Mouse (Mus musculus) heart, embryonic 15.5 days (tissue): ENCODE results near the gene Atp1b3. TPM values are rescaled to one million over a fixed set of nuclear protein-coding genes. Genes with fewer than 3 reads are reported as not detected.
"Not testable (repeated sequence)": the region's sequence is repeated elsewhere in the genome, so short reads cannot be mapped to it uniquely, and the experiment has no call there.

ENCODE experiments used
- ATAC-seq: fragments of 200-750 bp; cut with Nextera tagmentation; replicated peaks from 2 replicates; pipeline ENCODE4 v1.8.0; 2017; ENCODE audit warnings: low read depth, moderate TSS enrichment; ENCODE audit not compliant: insufficient number of reproducible peaks, insufficient read depth, low FRiP score
- H3K27ac ChIP-seq: fragments of 300-500 bp; sonication (generic); 2 replicates; pipeline ENCODE4 v1.5.1; 2015; ENCODE audit warnings: mild to moderate bottlenecking, inconsistent platforms
- H3K27me3 ChIP-seq: fragments of 300-500 bp; sonication (generic); 2 replicates; pipeline ENCODE4 v1.6.1; 2015; ENCODE audit warnings: inconsistent platforms
- H3K36me3 ChIP-seq: fragments of 300-500 bp; sonication (generic); 2 replicates; pipeline ENCODE4 v1.6.1; 2015; ENCODE audit warnings: mild to moderate bottlenecking, inconsistent platforms
- H3K4me1 ChIP-seq: fragments of 300-500 bp; sonication (generic); replicated peaks from 2 replicates; pipeline ENCODE4 v1.6.1; 2015; ENCODE audit warnings: inconsistent platforms
- H3K4me2 ChIP-seq: fragments of 300-500 bp; sonication (generic); 2 replicates; pipeline ENCODE4 v1.6.1; 2015; ENCODE audit warnings: inconsistent platforms, mild to moderate bottlenecking, moderate library complexity
- H3K4me3 ChIP-seq: fragments of 300-500 bp; sonication (generic); 2 replicates; pipeline ENCODE4 v1.5.1; 2015; ENCODE audit warnings: mild to moderate bottlenecking, inconsistent platforms
- H3K9ac ChIP-seq: fragments of 300-500 bp; sonication (generic); 2 replicates; pipeline ENCODE4 v1.6.1; 2015; ENCODE audit warnings: mild to moderate bottlenecking, inconsistent platforms
- H3K9me3 ChIP-seq: fragments of 300-500 bp; sonication (generic); replicated peaks from 2 replicates; pipeline ENCODE4 v1.6.1; 2016; ENCODE audit warnings: inconsistent platforms
- WGBS: fragments of 180-500 bp; shearing (Covaris S2); methylation state at CpG from one replicate; pipeline ENCODE4 v1.1.7; 2015; ENCODE audit warnings: mixed read lengths; 5-methylcytosine and 5-hydroxymethylcytosine counted together
- polyA plus RNA-seq: library from polyadenylated mRNA; unstranded; fragments of >200 nt; fragmentation: Nextera tagmentation; extraction: Ambion mirVana; gene quantifications from 2 replicates; pipeline ENCODE4 v1.2.1, GENCODE M21; 2015

Gene Atp1b3
- 120 and 130 TPM in 2 replicates for polyA plus RNA-seq

GRCm38 (mm10) chr9:96364141-96364838, at the start of gene Atp1b3:
Gene Atp1b3 (minus strand): TSS chr9:96364442.
- no peaks in the 10 kb centered on the region for H3K36me3 ChIP-seq
- 0% methylated on average over 72 of the region's 81 CpGs for WGBS
- no peaks in the 10 kb centered on the region for H3K9me3 ChIP-seq

GRCm38 (mm10) chr9:96412821-96413405, 48.7 kb upstream of the Atp1b3 start:
- H3K4me3 ChIP-seq, result no peak overlapping the region
- H3K9ac ChIP-seq, result no peak overlapping the region
- 50% methylated on average over 9 of the region's 9 CpGs for WGBS
- H3K9me3 ChIP-seq, result no peaks in the 10 kb centered on the region
- peaks cover 12% of the 10 kb centered on the region for H3K4me1 ChIP-seq
- H3K27ac ChIP-seq, result peak overlapping the region; percentile 26
- no peak overlapping the region for H3K4me2 ChIP-seq
- no peaks in the 10 kb centered on the region for H3K36me3 ChIP-seq
- H3K27me3 ChIP-seq, result no peaks in the 10 kb centered on the region
- ATAC-seq, result no peak

More at GRCm38 (mm10) chr9:96364141-96364838, at the start of gene Atp1b3:
- peak within 1 kb of the TSS; percentile 74 for H3K9ac ChIP-seq
- H3K4me3 ChIP-seq, result peak within 1 kb of the TSS; percentile 71
- peaks cover 17% of the 10 kb centered on the region for H3K4me1 ChIP-seq
- ATAC-seq, result peak; percentile 97
- H3K27me3 ChIP-seq, result no peaks in the 10 kb centered on the region
- H3K4me2 ChIP-seq, result peak within 1 kb of the TSS; percentile 80
- H3K27ac ChIP-seq, result peak within 1 kb of the TSS; percentile 96

GRCm38 (mm10) chr9:96404312-96404711, 40.1 kb upstream of the Atp1b3 start:
- WGBS, result 90% methylated on average over 3 of the region's 3 CpGs
- Histone ChIP-seq H3K4me2 (no peak overlapping the region), H3K9ac (no peak overlapping the region), H3K4me1 (no peaks in the 10 kb centered on the region), H3K9me3 (no peaks in the 10 kb centered on the region), H3K27ac (no peak overlapping the region), H3K27me3 (no peaks in the 10 kb centered on the region), H3K4me3 (no peak overlapping the region), H3K36me3 (no peaks in the 10 kb centered on the region)
- no peak for ATAC-seq

GRCm38 (mm10) chr9:96399916-96400315, 35.7 kb upstream of the Atp1b3 start:
- 89% methylated on average over 3 of the region's 3 CpGs for WGBS
- not testable (repeated sequence) for H3K27me3 ChIP-seq, H3K9ac ChIP-seq, H3K36me3 ChIP-seq, H3K9me3 ChIP-seq, H3K4me3 ChIP-seq, H3K4me1 ChIP-seq, ATAC-seq, H3K4me2 ChIP-seq
- H3K27ac ChIP-seq, result peak overlapping the region; percentile 59; the same call in 1 of the 2 replicates

GRCm38 (mm10) chr9:96399425-96399878, 35.2 kb upstream of the Atp1b3 start:
- no peak for ATAC-seq
- peak overlapping the region; percentile 59 for H3K27ac ChIP-seq
- no peaks in the 10 kb centered on the region for H3K9me3 ChIP-seq
- no peak overlapping the region for H3K4me2 ChIP-seq
- H3K4me1 ChIP-seq, result peaks cover 8% of the 10 kb centered on the region
- no peaks in the 10 kb centered on the region for H3K36me3 ChIP-seq
- no peak overlapping the region for H3K9ac ChIP-seq
- H3K4me3 ChIP-seq, result no peak overlapping the region
- 56% methylated on average over 6 of the region's 6 CpGs for WGBS
- H3K27me3 ChIP-seq, result no peaks in the 10 kb centered on the region

GRCm38 (mm10) chr9:96398614-96399013, 34.4 kb upstream of the Atp1b3 start:
- Histone ChIP-seq H3K9ac (no peak overlapping the region), H3K9me3 (no peaks in the 10 kb centered on the region), H3K4me1 (peaks cover 9% of the 10 kb centered on the region), H3K27ac (peak overlapping the region; percentile 59), H3K4me3 (no peak overlapping the region), H3K4me2 (no peak overlapping the region), H3K27me3 (no peaks in the 10 kb centered on the region), H3K36me3 (no peaks in the 10 kb centered on the region)
- no peak for ATAC-seq
- 39% methylated on average over 4 of the region's 4 CpGs for WGBS

GRCm38 (mm10) chr9:96398165-96398564, 33.9 kb upstream of the Atp1b3 start:
- Histone ChIP-seq H3K27ac (peak overlapping the region; percentile 59), H3K4me1 (peaks cover 9% of the 10 kb centered on the region), H3K4me2 (no peak overlapping the region), H3K27me3 (no peaks in the 10 kb centered on the region), H3K4me3 (no peak overlapping the region), H3K9me3 (no peaks in the 10 kb centered on the region), H3K36me3 (no peaks in the 10 kb centered on the region), H3K9ac (no peak overlapping the region)
- 53% methylated on average over 8 of the region's 8 CpGs for WGBS
- no peak for ATAC-seq

GRCm38 (mm10) chr9:96394910-96395690, 30.9 kb upstream of the Atp1b3 start:
- 56% methylated on average over 16 of the region's 16 CpGs for WGBS
- peak overlapping the region; percentile 49 for H3K27ac ChIP-seq
- peak; percentile 39; the same call in 1 of the 2 replicates for ATAC-seq

GRCm38 (mm10) chr9:96393731-96394235, 29.5 kb upstream of the Atp1b3 start:
- H3K9ac ChIP-seq, result no peak overlapping the region
- no peaks in the 10 kb centered on the region for H3K36me3 ChIP-seq
- H3K4me2 ChIP-seq, result no peak overlapping the region
- no peaks in the 10 kb centered on the region for H3K9me3 ChIP-seq
- 64% methylated on average over 2 of the region's 2 CpGs for WGBS
- no peak overlapping the region for H3K4me3 ChIP-seq
- 0 out of 2 replicates have a peak overlapping the region, but pooled peaks have one; percentile 3 for H3K27ac ChIP-seq
- H3K4me1 ChIP-seq, result peaks cover 9% of the 10 kb centered on the region
- H3K27me3 ChIP-seq, result no peaks in the 10 kb centered on the region
- no peak for ATAC-seq

More at GRCm38 (mm10) chr9:96394910-96395690, 30.9 kb upstream of the Atp1b3 start:
- Histone ChIP-seq H3K36me3 (no peaks in the 10 kb centered on the region), H3K9ac (no peak overlapping the region), H3K4me2 (no peak overlapping the region), H3K9me3 (no peaks in the 10 kb centered on the region), H3K4me1 (peaks cover 9% of the 10 kb centered on the region), H3K4me3 (no peak overlapping the region), H3K27me3 (no peaks in the 10 kb centered on the region)

GRCm38 (mm10) chr9:96393112-96393511, 28.9 kb upstream of the Atp1b3 start:
- Histone ChIP-seq H3K27me3 (no peaks in the 10 kb centered on the region), H3K36me3 (no peaks in the 10 kb centered on the region), H3K9ac (no peak overlapping the region), H3K9me3 (no peaks in the 10 kb centered on the region), H3K4me1 (peaks cover 9% of the 10 kb centered on the region), H3K4me3 (no peak overlapping the region), H3K27ac (0 out of 2 replicates have a peak overlapping the region, but pooled peaks have one; percentile 3), H3K4me2 (no peak overlapping the region)
- WGBS, result 53% methylated on average over 5 of the region's 5 CpGs
- ATAC-seq, result 0 out of 2 replicates have a peak, but pooled peaks have one; percentile 38

GRCm38 (mm10) chr9:96391921-96392320, 27.7 kb upstream of the Atp1b3 start:
- WGBS, result 81% methylated on average over 1 of the region's 1 CpGs
- ATAC-seq, result no peak

More at GRCm38 (mm10) chr9:96391921-96392320, 27.7 kb upstream of the Atp1b3 start:
- no peak overlapping the region for H3K9ac ChIP-seq
- H3K27me3 ChIP-seq, result no peaks in the 10 kb centered on the region
- H3K4me2 ChIP-seq, result no peak overlapping the region
- H3K27ac ChIP-seq, result no peak overlapping the region
- H3K9me3 ChIP-seq, result no peaks in the 10 kb centered on the region
- no peaks in the 10 kb centered on the region for H3K36me3 ChIP-seq
- H3K4me1 ChIP-seq, result peaks cover 9% of the 10 kb centered on the region
- no peak overlapping the region for H3K4me3 ChIP-seq
